Mouse (Mus musculus): ENCODE results near the gene Ppp1r13b. TPM values are rescaled to one million over a fixed set of nuclear protein-coding genes. Genes with fewer than 3 reads are reported as not detected.

Ppp1r13b gene
- polyA plus RNA-seq, 1 experiment = 37.6 TPM

- DNase-seq (ENCODE audit: extremely low spot score in 1 of 2, low spot score in 1 of 2) = no peak
Observed at GRCm38 (mm10) chr12:111797251-111797650, 110.7 kb downstream of the Ppp1r13b start.

- DNase-seq (ENCODE audit: extremely low spot score in 1 of 2, low spot score in 1 of 2) = no peak
Observed at GRCm38 (mm10) chr12:111795180-111795895, 112.6 kb downstream of the Ppp1r13b start.

GRCm38 (mm10) chr12:111794526-111795179 is 113.3 kb downstream of the Ppp1r13b start:
- no peak for DNase-seq (ENCODE audit: extremely low spot score in 1 of 2, low spot score in 1 of 2)

- peak in 1 of 2 experiments; percentile 66 for DNase-seq (ENCODE audit: extremely low spot score in 1 of 2, low spot score in 1 of 2)
Observed at GRCm38 (mm10) chr12:111794102-111794501, 113.8 kb downstream of the Ppp1r13b start.

GRCm38 (mm10) chr12:111791474-111792104 is 116.3 kb downstream of the Ppp1r13b start:
- no peak for DNase-seq (ENCODE audit: extremely low spot score in 1 of 2, low spot score in 1 of 2)

- no peak for DNase-seq (ENCODE audit: extremely low spot score in 1 of 2, low spot score in 1 of 2)
Observed at GRCm38 (mm10) chr12:111790631-111791030, 117.3 kb downstream of the Ppp1r13b start.

- no peak for DNase-seq (ENCODE audit: extremely low spot score in 1 of 2, low spot score in 1 of 2)
Observed at GRCm38 (mm10) chr12:111790090-111790489, 117.8 kb downstream of the Ppp1r13b start.

- DNase-seq (ENCODE audit: extremely low spot score in 1 of 2, low spot score in 1 of 2) = no peak
Observed at GRCm38 (mm10) chr12:111787015-111787414, 120.9 kb downstream of the Ppp1r13b start.

GRCm38 (mm10) chr12:111785174-111785573 is 122.7 kb downstream of the Ppp1r13b start:
- DNase-seq (ENCODE audit: extremely low spot score in 1 of 2, low spot score in 1 of 2) = no peak

GRCm38 (mm10) chr12:111779544-111779943 is 128.4 kb downstream of the Ppp1r13b start:
- no peak for DNase-seq (ENCODE audit: extremely low spot score in 1 of 2, low spot score in 1 of 2)

Other genes with a start within 250 kb of the Ppp1r13b start
- 3,871 and 4,147 TPM in 2 replicates for gene Ckb, start 235.8 kb downstream of the Ppp1r13b start, polyA plus RNA-seq (2012; rRNA removed)
- gene Trmt61a, start 230.0 kb downstream of the Ppp1r13b start, polyA plus RNA-seq (2012; rRNA removed) = 21.0 and 21.9 TPM in 2 replicates
- 54.7 and 55.0 TPM in 2 replicates for gene Bag5, start 194.9 kb downstream of the Ppp1r13b start, polyA plus RNA-seq (2012; rRNA removed)
- gene Apopt1, start 194.8 kb downstream of the Ppp1r13b start, polyA plus RNA-seq (2012; rRNA removed) = 50.6 and 53.8 TPM in 2 replicates
- gene Klc1, start 149.3 kb downstream of the Ppp1r13b start, polyA plus RNA-seq (2012; rRNA removed) = 916 and 954 TPM in 2 replicates
- gene Xrcc3, start 94.2 kb downstream of the Ppp1r13b start, polyA plus RNA-seq (2012; rRNA removed) = 18.7 and 19.9 TPM in 2 replicates
- gene Zfyve21, start 93.9 kb downstream of the Ppp1r13b start, polyA plus RNA-seq (2012; rRNA removed) = 42.4 and 43.3 TPM in 2 replicates
- gene Atp5mpl, start 58.9 kb upstream of the Ppp1r13b start, polyA plus RNA-seq (2012; rRNA removed) = 259 and 293 TPM in 2 replicates
- gene Tdrd9, start 63.4 kb upstream of the Ppp1r13b start, polyA plus RNA-seq (2012; rRNA removed) = 0.84 and 1.3 TPM in 2 replicates
- 3.1 and 3.7 TPM in 2 replicates for gene Rd3l, start 73.2 kb upstream of the Ppp1r13b start, polyA plus RNA-seq (2012; rRNA removed)
- 5.0 and 5.1 TPM in 2 replicates for gene Aspg, start 198.6 kb upstream of the Ppp1r13b start, polyA plus RNA-seq (2012; rRNA removed)
- 7.6 and 8.3 TPM in 2 replicates for gene Kif26a, start 238.1 kb upstream of the Ppp1r13b start, polyA plus RNA-seq (2012; rRNA removed)